Mouse (Mus musculus) embryonic fibroblast, embryonic 13.5 days (primary cell): ENCODE measurements around the gene Zfp467.

ENCODE experiments used
- CTCF ChIP-seq: IDR thresholded peaks from 2 replicates; pipeline ENCODE4 v1.5.1; 2011; ENCODE audit warnings: mild to moderate bottlenecking, control low read depth, low read length, moderate library complexity, borderline replicate concordance; ENCODE audit not compliant: insufficient read depth
- POLR2A ChIP-seq: IDR thresholded peaks from 2 replicates; pipeline ENCODE4 v1.6.1; 2011; ENCODE audit warnings: low read depth, mild to moderate bottlenecking, control low read depth, low read length, moderate library complexity

DNA sequence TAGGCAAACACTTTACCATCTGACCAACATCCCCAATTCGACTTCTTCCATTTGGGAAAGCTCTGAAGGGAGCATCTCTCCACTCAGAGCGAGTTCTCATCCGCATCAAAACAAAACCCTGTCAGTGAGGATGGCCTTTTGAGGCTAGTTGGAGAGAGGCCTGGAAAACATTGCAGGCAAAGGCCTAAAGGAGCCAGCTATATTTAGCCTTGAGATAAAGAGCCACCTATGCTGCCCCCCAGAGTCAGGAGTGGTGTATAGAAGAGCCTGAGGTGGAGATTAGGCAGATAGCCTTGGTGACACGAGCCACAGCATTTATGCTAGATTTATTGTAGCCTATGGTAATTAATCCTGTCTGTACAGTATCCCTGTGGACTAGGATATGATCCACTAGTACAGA, 48.3 kb downstream of the Zfp467 start:
- TF ChIP-seq POLR2A (no peak), CTCF (no peak)
